Mouse (Mus musculus) stomach, postnatal 0 days (tissue): ENCODE results near the gene Calhm1.

Experiments used
- CTCF ChIP-seq: IDR thresholded peaks from 2 replicates; pipeline ENCODE4 v1.5.1; 2016; ENCODE audit warnings: antibody characterized with exemption, low read depth, mild to moderate bottlenecking, moderate library complexity
- EP300 ChIP-seq: optimal IDR thresholded peaks from 2 replicates; pipeline ENCODE3; 2016; ENCODE audit warnings: antibody characterized with exemption

DNA sequence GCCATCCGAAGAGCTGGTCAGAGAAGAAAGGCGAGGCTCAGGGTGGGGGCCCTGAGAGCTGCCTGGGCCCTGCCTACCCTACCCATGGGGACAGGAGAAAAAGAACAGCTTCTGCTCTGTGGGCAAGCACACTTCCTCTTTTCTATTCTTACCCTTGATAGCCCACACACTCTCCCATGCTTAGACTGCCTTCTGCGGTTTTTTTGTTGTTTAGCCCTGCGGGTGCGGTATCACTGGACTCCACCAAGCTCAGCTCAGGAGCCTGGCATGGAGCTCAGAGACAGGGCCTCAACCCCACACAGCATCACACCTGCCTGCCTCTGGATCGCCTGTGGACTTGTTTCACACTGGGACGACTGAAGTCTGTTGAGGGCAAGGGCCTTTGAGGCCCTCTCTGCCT, 10.9 kb downstream of the Calhm1 start:
- TF ChIP-seq CTCF (no peak), EP300 (no peak)
